Mouse (Mus musculus): ENCODE results near the gene Ctnna3. TPM values are rescaled to one million over a fixed set of nuclear protein-coding genes. Genes with fewer than 3 reads are reported as not detected.

Gene Ctnna3
- total and polyA plus RNA-seq, 3 experiments = 0.37 to 0.83 TPM; not detected in 1

DNA sequence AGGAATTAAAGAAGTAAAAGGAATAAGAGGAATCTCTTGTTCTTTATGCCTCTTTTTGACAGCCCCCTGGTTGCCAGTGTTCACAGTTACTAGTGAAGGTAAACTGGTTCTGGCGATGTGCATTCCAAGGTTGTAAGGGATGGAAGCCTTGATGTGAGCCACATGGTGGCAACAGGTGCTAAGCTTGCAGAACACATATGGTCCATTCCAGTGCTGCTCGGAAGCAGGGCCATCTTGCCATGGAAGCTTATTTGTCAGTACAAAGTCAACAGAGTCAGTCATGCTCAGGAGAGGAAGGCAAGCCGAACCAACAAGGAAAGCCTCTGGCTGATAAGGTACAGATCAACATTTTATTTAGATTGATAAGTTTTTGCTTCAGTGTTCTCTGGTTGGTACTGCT, 652.4 kb downstream of the Ctnna3 start:
- DNase-seq = no peak

DNA sequence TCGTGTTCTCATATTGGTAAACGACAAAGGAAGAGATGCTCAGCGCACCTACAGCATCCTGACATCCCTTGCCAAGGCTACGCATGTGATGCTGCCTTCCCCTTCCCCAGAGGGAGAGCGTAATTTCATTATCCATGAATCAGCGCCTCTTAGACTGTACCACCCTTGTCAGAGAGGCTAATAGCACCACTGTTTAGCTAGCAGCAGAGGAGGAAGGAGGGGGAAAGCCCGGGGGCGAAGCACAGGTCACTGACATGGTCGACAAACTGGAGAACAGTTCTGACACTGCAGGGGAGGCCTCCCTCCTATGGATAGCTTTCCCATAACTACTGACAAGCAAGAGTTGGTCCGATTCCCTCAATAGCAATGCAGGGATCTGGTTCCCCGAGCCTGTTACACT, 653.9 kb downstream of the Ctnna3 start:
- DNase-seq = no peak

DNA sequence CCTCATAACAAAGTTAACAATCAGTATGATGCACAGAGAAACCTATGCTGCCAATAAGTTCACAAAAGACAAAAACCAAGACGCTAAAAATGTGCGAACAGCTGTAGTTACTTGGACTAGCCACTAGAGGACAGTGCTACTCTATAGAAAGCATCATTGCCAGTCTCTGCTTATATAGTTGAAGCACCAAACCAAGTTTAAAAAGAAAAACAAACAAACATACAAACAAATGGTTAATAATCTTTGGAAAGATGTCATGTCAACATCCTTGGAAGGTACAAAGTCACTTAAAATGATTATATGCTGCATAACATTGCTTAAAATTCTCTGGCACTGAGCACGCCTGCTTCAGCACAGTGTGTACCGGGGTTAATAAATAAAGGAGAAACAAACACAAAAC, 654.6 kb downstream of the Ctnna3 start:
- DNase-seq = no peak

DNA sequence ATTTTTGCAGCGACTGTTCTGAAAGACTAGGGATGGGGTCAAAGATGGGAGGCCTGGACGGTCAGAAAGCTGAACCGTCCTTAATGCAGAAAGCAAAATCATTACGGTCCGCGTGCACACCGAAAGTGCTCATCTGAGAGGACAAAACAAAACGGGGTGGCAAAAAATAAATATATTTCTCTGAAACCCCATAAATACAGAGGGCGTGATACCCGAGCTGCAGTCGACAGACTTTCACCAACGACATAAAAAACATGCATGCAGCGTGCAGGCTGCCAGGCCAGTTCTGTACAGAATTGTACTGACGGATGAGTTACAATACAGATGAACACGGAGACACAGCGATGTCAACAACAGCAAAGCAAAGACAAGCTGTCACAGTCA, 656.3 kb downstream of the Ctnna3 start:
- no peak for DNase-seq

DNA sequence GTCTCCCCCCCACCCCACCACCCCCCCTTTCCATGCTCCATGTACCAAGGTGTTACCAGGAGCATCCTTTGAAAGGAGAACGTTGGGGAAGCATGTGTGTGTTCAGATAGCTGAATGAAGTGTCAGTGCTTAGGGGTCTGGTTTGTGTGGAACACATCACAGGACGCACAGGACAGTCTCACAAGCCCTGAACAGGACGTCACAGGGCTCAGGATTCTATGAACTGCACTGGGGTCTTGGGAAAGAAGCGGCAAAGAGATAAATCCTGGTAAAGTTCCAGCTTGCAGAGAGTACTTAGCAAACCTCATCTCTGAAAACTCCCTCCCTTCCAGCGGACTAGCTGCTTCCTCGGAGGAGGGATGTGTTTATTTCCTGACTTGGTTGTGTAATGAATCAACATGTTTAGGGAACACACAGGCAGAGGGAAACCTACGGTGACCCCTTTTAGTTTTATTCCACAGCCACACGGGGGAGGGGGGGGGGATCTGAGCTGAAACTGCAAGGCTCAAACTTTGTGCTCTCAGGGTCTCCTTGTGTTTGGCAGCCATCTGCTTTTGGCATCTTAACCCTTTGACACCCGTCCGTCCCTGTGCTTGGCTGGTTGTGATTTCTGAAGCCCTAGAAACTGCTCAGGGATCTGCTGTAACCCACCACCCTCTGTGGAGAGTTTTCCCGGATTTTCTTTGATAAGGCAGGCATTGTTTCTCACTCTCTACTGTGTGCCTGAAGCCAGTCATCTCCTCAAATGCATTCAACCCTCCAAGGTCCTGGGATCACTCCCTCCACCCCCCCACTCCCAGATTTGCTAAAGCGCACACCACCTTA, 656.9 kb downstream of the Ctnna3 start:
- no peak for DNase-seq

DNA sequence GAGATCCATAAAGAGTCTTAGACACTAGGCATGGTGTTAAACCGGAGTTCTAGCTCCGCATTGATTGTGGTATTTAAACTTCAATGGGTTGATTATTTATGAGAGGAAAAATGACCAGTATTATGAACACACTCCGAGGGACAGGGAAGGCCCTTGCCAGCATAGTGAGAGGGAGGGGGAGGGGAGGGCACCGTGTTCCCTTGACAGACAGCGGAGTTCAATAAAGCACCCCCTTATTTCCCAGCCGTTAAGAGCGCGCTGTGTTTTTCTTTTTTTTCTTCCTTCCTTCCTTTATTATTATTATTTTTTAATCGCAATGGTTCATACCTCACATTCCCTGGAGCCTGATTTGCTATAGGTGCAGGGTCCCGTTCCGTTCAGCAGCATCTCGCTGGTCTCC, 657.6 kb downstream of the Ctnna3 start:
- DNase-seq = no peak

DNA sequence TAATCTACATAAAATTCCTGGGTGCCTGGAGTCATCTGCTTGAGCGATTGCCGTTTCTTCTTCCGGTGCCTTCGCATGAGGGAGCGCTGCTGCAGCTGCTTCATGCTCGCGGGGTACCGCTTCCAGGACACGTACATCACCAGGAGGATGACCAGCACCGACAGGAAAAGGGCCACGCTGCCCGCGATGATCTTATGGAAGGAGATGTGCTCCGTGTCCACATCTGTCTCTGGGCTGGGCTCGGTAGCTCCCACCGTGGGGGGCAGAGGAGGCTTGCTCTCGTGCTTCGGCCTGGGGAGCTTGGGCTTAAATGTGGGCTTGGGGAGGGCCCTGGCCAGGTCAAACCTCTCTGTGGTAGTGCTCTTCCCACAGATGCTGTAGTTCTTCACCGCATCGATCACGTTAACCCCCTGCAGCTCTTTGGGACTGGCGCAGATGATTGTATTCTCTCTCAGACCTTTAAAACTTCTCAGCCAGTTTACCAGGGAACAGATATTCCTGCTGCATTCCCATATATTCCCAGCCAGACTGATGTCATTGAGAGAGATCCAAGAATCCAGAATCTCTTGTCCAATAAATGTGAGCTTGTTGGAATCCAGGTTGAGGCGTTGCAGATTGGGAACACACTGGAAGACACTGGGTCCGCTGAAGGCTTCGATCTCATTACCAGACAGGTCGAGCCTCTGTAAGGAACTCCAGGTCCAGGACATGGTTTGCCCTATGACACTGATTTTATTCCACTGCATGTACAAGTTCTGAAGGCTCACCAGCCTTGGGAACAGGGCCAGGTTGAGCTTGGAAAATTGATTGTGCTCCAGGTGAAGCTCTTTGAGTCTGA, 658.3 kb downstream of the Ctnna3 start:
- peak; percentile 5 for DNase-seq

DNA sequence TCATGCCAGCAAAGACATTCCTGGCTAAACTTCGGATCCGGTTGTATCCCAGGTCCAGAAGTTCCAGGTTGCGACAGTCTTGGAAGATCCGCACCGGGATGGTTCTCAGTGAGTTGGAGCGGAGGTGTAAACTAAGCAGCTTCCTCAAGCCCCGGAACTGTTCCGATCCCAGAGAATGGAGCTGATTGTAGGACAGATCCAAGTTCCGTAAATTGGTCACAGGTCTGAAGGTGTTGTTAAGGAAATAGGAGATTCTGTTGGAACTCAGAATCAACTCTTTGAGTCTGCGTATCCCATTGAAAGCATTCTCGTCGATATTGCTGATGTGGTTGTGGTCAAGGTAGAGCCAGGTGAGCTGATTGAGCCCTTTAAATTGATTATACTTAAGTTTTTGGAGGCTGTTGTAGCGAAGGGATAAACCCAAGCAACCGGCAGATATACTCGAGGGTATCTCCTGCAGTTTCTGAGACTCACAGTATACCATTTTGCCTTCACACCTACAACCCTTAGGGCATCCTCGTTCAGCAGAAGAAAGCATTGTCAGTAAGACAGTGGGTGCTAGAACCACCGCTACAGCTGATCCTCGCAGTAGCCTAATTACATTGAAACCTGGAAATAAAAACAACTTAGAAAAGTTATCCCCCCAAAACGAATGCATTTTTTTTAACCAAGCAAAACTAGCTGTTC, 659.0 kb downstream of the Ctnna3 start:
- DNase-seq = no peak

DNA sequence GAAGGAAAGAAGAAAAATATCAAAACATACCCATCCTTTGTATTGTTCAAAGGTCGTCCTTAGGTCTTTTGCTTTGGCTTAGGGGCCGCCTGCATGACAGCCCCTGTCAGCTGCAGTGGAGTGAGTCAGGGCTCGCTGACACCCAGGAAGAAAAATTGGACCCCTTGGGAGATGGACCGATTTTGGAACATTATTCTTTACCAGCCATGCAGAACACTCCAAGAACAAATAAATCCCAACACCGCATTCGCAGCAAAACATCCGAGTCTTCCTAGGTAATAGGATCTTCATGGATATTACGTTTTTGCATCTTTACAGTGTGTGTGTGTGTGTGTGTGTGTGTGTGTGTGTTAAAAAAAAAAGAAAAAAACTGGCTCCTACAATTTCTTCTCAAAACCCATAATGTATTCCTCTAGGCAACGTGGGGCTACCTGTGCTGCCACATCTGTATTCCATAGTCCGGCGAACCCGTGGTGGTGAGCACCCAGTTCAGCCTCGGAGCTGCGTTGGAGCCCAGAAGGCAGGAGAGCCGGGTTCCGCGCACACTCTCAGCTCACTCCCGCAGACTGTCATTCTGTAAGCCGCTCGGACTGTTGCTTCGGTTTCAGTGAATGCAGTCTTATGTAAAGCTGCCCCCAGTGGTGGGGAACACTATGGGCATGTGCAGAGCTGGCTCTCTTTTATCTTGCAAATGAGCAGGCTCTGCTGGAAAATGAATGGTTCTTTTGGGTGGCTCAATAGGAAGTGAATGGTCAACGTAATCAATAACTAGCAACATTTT, 660.0 kb downstream of the Ctnna3 start, which contains the start of gene Lrrtm3:
Gene Lrrtm3 (minus strand): TSS at position 598 of the 781 bp plus-strand sequence.
- DNase-seq = peak; percentile 58

DNA sequence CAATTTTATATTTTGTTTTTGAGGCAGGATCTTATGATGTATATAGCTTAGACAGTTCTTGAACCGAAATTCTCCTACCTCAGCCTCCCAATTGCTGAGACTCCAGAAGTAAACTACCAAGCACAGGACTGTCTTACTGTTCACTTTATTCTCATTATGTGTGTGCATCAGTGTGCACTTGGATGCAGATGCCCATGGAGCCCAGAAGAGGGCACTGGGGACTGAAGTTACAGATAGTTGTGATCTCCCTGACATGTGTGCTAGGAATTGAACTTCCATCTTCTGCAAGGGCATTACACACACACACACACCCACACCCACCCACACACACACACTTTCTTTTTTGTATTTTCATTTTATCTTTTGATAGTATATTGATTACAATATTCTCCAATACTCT, 666.6 kb downstream of the Ctnna3 start:
- no peak for DNase-seq

DNA sequence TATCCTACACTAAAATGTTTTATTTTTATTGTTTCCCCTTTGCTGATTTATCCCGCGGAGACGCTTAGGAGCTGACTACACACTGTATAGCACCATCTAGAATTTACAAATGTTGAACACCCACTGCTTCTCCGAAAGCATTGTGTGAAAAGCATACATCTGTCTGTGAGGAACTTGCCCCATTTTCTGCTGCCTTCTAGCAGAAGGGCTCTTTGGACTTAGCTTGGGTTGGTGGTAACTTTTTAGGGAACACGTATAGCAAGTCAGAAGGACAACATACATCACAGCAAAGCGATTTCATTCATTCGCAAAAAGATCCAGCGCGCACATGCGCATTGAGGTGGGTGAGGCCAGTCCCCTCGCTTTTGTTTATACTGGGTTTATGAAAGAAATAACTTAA, 685.3 kb downstream of the Ctnna3 start:
- DNase-seq = no peak

DNA sequence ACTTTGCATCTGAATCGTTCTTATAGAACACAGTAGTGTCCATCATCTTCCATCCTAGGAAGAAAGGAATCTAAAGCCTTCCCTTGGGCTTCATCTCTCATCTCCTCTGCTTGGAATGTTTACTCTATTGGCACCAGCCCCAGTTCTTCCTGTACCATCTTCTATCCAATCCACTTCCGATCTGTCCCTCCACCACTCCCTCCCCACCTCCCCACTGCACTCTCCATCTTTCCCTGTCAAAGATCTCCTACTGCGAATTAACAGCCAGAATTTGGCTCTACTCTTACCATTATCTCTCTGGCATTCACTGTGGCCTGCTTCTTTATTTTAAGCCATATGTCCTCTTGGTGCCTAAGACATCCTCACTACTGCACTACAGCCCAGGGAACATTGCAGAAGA, 688.9 kb downstream of the Ctnna3 start:
- DNase-seq = no peak

DNA sequence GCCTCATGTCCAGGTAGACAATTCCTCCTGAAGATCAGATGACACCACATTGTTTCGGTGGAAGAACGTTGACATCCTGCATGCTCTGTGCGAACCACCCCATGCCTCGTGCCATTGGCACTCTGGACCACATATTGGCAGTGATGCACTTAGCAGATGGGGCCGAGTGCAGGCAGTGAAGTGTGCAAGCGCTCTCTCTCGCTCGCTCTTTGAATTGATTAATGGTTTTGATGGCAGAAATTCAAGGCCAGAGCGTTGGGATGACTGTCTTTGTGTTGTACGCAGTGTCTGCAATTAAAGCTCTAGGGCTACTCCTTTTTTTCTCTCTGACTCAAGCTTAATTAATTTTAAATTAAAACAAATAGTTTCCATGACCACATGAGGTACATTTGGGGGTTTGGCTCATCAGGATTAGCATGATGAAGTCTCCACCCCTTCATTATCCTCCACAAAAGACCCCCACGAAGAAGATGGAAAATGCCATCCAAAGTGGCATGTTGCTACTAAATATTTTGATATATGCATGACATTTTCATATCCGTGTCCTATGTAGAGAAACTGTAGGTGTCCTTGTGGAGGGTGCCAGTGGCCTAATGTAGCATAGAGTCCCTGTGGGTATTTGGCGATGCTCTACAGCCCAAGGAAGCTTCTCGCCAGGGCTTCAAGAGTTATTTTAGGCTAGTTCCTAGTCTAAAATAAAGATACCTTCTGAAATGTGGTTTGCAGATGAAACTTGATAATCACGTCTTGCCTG, 700.7 kb downstream of the Ctnna3 start:
- DNase-seq = no peak

DNA sequence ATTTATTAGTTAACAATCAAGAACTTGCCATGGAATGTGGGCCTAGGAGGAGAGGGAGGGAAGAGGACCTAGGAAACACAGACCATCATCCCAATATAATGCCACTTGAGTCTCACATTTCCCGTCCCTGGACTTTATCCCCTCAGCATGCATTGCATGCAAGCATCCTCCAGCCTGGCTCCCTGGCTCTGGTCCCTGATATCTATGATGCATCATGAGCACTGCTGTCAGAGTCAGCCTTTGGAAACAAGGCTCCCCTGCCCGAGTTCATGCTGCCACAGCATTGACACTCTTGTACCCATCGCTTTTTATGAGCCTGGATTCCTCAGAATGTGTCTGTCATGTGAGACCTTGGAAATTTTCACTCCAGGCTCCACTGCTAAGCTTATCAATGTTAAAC, 703.6 kb downstream of the Ctnna3 start:
- DNase-seq = no peak

DNA sequence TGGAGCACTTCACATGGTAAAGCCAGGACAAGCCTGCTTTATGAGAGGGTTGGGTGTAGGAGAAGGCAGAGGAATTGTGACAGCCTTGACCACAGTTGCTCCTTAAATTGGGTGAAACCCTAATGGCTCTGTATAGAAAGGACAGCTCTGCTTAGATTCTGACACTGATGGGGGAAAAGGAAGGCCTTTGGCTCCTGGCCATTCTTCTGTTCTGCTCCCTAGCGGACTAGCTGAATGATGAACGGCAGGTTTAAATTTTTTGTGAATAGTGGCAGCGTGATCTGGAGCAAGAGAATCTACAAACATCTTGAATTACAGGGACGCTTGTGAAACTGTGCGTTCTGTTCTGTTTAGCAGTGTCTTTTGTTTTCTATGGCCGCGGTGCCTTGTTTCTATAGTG, 705.6 kb downstream of the Ctnna3 start:
- no peak for DNase-seq

DNA sequence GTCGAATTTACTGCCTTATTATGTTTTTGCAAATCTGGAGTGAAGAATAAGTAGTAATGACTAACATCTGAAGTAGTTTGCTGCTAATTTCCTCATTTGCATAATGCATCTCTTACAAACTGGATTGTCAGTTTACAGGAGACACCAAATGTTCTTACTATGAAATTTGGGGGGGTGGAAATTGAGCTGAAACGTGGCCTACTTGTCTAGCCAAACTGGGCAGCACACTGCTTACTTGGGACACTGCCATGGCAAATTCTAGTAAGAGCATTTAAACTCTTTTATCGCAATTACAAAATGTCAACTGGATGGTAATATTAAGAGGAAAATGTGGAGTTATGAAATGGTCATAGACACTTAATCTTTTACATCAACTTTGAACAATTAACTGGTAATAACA, 716.6 kb downstream of the Ctnna3 start:
- no peak for DNase-seq

DNA sequence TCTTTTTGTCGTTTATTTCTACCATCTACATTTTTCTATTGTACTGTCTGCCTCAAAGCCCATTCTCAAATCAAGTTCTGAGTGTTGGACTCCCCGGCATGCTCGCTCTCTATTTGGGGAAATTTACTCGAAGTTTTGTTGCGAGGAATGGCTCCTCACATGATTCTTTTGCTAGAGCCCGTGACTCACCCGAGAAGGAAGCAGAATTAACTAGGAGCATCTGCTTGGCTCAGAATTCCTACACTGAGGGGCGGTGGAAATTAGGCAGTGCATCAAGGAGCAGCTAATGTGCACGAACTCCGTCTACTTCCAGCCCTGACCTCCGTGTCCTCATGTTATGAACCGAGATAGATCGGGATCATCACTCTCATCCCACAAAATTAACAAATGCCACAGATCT, 751.8 kb downstream of the Ctnna3 start:
- DNase-seq = no peak

DNA sequence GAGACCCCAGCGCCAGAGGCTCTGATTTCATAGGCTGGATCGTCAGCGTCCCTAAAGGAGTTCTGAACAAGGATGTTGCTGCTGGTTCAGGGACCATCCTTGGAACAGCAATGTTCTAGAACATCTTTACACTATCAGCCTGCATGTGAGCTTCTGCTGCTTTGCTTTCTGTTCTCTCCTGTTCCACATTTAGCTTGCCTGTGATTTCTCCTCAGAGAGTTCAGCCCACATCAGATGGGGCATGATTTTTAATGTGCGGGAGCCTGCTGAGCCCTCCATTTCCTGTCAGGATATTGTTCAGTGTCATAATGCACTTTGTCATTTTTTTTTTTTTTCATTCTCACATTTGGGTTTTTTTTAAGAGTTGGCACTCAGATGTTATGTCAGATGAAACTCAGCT, 752.8 kb downstream of the Ctnna3 start:
- DNase-seq = no peak

DNA sequence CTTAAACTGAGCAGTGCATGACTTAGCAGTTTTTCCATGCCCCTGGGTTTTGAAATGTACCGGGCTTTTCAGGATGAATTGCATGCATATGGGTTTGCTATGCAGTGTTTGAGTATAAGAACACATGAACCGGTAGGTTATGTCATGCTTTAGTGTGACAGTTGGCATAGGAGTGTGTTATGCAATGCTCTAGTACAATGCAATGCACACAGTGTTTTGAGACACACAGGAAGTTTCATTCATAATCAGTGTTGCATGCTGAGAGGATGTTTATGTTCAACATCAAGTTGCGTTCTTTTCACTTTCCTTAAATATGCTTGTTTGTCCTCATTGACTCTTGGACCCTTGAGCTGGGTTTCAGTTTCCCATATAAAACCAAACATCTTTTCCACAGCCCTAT, 758.1 kb downstream of the Ctnna3 start:
- DNase-seq = no peak

DNA sequence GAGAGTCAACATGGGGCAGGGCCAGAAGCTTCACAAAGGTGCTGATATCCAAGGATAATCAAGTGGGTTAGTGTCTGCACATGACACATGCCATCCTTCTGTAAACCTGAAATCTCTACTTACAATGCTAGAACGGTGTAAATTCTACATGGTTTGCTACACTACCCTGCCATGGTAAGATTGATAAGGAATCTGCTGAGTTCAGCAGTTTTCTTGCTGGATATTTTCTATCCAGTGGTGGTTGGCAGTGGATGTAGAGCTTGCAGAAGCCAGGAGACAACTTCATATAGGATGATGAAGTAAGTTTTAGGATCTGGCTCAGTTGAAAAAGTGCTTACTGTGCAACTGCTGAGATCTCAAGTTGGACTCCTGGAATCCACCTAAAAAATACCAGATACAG, 767.7 kb downstream of the Ctnna3 start:
- no peak for DNase-seq

DNA sequence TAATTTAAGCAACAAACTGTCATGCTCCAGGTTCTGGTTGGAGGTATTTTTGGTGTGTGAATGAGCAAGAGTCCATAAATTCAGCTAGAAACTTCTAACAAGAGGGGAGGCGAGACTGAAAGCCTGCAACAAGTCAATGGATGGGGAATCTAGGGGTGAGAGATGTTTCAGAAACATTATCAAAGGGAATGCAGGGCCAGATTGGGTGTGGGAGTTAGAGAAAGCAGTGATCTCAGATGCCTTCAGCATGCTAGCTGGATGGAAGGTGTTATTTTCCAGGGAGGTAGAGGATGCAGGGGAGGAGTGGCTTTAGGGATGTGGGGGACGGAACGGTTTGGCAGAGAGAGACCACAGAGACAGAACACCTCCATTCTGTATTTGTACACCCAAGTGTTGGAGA, 785.7 kb downstream of the Ctnna3 start:
- no peak for DNase-seq

Data from adrenal gland, adult 2 months (tissue).